Mouse (Mus musculus) heart, postnatal 25 days (tissue): ENCODE data around the gene Bub1. TPM values are rescaled to one million over a fixed set of nuclear protein-coding genes. Genes with fewer than 3 reads are reported as not detected.

Source experiments
- DNase-seq: peaks from one replicate; pipeline ENCODE4 v3.0.0; 2022; ENCODE audit warnings: low spot score
- intact Hi-C: fragments of 180-260 bp; cut with DNase I; formaldehyde crosslinking; loops from one replicate; pipeline ENCODE4 v1.15.1; 2025
- total RNA-seq, 2 experiments: library from RNA; stranded (reverse); gene quantifications; 2 replicates each; pipeline ENCODE4 v1.2.3; 2021

Bub1 gene
- total RNA-seq, 2 experiments from 2014 or later, result 0.45 to 0.78 TPM

DNA sequence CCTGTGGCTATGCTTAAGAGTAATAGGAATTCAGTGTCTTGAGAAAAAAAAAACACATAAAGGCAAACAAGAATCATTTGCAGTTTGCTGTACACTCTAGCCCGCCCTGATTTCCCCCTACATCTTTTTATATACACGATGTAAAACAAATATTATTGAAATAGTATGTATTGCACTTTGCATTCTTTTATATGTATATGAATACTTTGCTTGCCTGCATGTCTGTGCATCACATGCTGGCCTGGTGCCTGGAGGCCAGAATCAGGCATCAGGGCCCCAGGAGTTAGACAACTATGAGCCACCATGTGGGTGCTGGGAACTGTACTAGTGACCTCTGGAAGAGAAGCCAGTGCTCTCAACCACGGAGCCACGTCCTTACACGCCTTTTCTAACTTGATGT, 44.4 kb downstream of the Bub1 start:
- DNase-seq, result no peak
- intact Hi-C loops, result no loop called here

DNA sequence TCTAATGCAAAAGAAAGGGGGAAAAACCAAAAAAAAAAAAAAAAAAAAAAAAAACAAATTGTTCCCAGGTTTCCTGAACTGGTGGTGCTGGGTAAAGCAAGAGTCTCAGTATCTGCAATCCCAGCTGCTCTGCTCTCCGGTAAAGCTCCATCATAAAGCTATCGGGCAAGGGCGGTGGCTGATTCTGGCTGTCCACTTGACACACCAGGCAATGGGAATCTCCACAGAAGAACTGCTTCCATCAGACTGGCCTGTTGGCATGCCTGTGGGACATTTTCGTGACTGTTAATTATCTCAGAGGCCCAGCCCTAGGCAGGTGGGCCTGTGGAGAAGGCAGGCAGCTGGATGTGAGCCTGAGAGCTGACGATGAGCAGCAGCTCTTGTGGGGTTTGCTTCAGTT, 53.2 kb downstream of the Bub1 start:
- intact Hi-C loops, result no loop called here
- DNase-seq, result no peak

DNA sequence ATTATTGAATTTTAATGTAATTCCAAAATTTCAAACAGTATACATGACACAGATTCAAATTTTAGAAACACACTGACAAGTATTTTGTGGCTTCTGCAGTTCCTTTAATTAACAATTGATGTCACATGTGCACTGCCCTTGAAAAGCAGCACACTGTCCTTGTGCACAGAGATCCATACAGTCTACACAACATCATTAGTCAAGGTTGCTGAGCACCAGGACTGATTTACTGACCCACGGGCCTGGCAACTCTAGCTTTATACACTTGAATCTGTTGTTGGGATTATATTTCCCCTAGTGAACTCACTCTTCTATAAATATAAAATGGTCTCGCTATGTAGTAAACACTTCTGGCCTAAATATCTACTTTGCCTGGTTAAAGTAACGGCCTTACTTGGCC, 56.7 kb downstream of the Bub1 start:
- DNase-seq, result no peak
- intact Hi-C loops, result no loop called here

DNA sequence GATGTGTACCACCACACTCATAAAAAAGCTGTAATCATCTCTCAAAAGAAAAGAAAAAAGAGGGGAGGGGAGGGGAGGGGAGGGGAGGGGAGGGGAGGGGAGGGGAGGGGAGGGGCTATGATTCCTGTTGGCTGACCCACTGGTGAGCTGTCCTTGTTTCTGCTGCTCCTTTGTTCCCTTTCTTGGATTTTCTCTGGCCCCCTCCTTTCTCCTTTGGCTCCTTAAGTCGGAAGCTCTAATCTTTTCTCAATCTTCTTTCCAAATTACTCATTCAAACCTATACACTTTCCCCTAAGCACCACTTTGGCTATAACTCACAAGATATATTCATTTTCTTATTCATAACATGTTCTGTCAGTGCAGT, 57.1 kb downstream of the Bub1 start:
- DNase-seq, result no peak
- intact Hi-C loops, result no loop called here

DNA sequence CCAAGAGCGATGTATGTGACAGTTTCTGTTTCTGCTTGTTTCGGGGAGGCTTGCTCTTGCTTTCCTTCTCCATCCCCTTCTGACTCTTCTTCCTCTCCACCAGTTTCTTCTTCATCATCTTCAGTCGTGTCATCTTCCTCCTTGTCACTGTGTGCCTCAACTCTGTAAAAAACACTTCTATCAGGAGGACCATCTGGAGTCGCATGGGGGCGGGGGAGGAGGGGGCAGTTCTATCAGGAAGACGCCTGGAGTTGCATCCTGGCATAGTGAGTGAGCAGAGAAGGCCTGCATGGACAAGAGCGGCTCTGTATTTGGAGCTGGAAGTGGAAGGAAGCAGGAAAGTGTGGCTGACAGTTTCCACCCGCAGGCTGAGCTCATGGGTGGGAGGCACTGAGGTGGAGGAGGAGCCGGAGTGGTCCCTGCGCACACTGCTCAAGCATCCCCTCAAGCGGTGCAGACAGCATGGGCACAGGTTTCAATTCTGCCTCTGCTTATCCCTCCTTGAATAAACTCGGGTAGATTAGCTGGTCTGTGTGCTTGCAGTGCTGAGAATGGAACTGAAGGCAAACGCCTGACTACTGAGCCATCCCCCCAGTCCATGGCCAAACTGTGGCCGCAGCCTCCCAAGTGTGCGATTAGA, 57.6 kb downstream of the Bub1 start:
- intact Hi-C loops, result no loop called here
- no peak for DNase-seq

DNA sequence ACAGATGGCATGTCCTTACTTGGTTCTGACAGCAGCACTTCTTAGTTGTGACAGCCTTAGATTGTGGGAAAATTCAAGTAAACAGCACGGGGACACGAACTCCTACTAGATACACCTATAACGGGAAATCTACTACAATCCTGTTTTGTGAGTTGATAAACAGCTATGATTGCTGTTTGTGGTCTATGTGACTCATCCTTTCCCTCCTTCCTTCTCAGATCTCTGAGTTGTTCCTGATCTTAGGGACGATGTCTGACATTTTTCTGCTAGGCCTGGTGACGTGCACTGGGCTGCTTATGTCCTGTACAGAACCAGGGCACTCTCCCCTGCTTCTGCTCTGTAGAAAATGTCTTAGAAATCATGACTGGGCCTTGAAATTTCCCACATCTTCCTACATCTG, 70.1 kb downstream of the Bub1 start:
- intact Hi-C loops, result no loop called here
- DNase-seq, result no peak

DNA sequence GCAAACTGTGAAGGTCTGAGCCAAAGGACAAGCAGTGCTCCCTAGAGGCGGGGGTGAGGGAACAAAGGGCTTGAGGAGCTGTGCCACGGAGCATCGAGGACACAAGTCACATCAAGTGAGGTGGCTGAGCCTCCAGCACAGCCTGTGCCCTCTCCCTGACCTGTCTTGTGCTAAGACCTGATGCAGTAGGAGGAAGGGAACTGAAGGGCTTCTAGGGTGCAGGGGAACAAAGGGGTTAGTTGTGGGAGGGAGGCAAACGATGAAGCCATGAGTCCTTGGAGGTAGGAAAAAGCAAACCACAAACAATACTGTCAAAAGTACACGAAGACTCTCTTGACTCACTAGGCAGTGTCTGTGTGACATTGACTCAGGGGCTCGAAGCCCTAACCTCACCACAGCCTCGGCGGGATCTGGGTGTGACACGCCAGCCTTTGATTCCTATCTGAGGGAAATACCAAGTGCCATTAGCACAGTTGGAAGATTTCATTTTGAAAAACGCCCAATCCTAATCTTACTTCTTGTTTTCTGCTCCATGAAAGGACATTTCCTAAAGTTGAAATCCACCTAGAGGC, 71.2 kb downstream of the Bub1 start:
- DNase-seq, result no peak
- intact Hi-C loops, result no loop called here

DNA sequence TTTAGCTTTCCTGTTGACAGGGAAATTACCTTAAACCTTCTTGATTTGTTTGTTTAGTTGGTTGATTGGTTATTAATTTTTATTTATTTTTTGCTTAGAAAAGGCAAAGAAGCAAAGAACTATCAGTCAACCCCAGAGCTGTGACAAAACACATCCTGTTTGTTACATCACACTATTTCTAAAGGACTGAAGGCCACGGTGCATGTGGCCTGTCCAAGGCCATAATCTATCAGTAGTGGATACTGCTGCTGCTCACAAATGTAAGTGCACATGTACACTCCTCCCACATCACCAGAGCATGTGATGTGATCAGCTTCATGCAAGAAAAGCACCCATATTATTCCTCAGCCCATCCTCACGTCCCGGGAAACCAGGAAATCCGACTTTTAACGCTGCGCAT, 71.7 kb downstream of the Bub1 start:
- intact Hi-C loops, result no loop called here
- no peak for DNase-seq

DNA sequence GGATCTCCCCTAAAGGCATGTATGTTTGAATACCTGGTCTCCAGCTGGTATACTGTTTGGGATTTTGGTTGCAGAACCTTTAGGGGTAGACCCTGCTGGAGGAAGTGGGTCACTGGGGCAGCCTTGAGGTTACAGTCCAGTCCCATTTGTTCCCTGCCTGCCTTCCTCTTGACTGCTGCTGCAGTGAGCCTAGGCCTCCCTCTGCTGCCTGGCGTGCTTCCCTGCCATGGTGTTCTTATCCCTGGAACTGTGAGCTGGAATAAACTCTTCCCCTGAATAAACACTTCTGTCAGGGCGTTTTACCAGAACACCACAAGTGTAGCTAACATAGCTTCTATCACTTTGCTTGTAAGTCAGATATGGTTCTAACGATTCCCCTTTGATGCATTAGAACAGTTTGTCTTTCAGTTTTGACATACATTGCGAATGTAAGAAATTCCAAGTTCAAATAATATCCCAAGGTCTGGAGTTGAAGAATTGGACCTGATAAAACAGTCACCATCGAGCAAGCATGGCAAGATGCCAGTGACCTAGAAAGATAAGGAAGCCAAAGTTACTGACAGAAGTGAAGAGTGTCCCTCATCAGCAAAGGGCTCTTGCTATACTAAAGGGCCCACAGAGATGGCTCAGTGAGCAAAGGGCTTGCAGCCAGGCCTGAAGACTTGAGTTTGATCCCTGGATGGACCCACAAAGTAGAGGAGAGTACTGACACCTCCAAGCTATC, 72.3 kb downstream of the Bub1 start:
- intact Hi-C loops, result no loop called here
- no peak for DNase-seq

DNA sequence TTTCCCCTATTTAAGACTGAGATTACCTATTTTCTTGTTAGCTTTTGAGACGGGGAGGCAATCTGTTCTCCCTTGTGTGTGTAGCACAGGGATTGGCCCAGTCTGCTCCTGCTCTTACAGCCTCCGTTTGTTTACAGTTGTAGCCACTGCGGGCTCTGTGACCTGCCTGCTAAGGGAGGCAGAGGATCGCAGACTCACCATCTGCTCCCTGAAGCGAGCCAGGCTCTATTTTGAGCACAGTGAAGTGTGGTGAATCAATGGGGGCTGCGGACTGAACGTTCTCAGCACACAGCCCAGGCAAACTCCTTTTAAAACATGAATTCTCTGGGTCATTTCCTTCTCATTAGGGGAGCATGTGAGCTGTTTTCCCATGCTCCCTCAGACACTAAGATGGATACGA, 74.5 kb downstream of the Bub1 start:
- no peak for DNase-seq

DNA sequence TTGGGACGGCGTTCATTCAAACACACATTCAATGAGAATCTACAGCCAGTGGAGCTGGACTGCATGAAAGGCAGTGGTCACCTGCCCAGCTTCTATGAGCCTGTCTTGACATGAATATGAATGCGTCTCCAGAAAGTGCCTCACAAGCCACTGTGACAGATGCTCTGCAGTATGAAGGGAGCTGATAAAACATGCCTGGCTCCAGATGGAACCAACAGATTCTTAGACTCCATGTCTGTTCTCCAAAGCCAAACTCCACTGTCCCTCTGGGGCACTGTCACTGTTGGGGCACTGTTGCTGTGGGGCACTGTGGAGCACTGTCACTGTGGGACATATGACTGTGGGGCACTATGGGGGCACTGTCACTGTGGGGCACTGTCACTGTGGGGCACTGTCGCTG, 77.6 kb downstream of the Bub1 start:
- DNase-seq, result no peak
- intact Hi-C loops, result no loop called here

More for the DNA sequence above, 74.5 kb downstream of the Bub1 start:
- intact Hi-C loops, result no loop called here

DNA sequence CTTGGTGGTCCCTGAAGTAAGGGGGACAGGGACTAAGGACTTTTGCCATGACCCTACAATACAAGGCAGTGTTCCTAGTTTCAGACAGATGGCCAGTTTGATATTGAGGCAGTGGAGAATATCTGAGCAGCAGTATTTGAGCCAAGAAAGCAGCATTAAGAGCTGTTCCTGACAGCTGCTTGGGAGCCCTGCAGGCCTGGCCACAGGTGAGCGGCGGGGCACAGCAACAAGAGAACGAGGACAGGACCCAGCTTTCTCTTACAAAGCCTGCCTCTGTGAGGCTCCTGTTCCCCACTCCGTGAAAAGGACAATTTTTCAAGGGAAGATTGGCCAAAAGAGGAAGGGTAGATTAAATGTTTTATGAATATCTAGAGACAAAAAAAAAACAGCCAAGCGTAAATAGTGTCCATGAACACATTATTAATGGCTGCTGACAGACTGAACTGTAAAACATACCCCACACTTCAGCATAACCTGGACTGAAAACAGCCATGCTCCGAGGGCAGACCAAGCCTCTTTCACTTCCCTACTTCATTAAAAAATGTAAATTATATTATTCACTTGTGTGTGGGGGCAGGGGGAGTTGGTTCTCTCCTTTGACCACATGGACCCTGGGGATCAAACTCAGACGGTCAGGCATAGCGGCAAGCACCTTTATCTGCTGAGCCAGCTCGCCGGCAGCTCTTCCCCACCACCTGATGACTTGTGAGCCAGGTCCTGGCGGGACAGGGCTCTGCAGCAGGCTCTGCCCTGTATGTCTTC, 79.6 kb downstream of the Bub1 start:
- intact Hi-C loops, result no loop called here
- DNase-seq, result no peak

Other genes starting within 250 kb of the Bub1 start
- 1 to 10 TPM; 1.4 to 1.5 TPM for gene Zfp661, start 244.8 kb downstream of the Bub1 start, total RNA-seq
- 100 to 1,000 TPM in 1 of 2 experiments, 10 to 100 TPM in 1; 96.9 to 101 TPM for gene Mrps5, start 244.6 kb downstream of the Bub1 start, total RNA-seq
- gene Mal, start 175.2 kb downstream of the Bub1 start, total RNA-seq, result 1 to 10 TPM; 5.5 to 7.2 TPM
- gene Mall, start 101.9 kb downstream of the Bub1 start, total RNA-seq, result 1 to 10 TPM; 7.5 to 8.7 TPM
- gene Nphp1, start 43.0 kb downstream of the Bub1 start, total RNA-seq, result 1 to 10 TPM; 6.6 to 8.6 TPM
- gene Mtln, start 39.4 kb downstream of the Bub1 start, total RNA-seq, result 10 to 100 TPM; 57.2 to 59.9 TPM
- not detected for gene Acoxl, start 7.0 kb upstream of the Bub1 start, total RNA-seq